Mouse (Mus musculus) E14TG2a.4 (cell line): ENCODE measurements around the gene Alb.

ENCODE experiments used
- CTCF ChIP-seq: conservative IDR thresholded peaks from 2 replicates; pipeline ENCODE4 v1.5.1; 2014; ENCODE audit warnings: low read length
- NANOG ChIP-seq: IDR thresholded peaks from 2 replicates; pipeline ENCODE4 v1.6.1; 2014; ENCODE audit warnings: borderline replicate concordance, low read length, mixed read lengths

- TF ChIP-seq CTCF: no peak
- TF ChIP-seq NANOG: no peak
Measured at GRCm38 (mm10) chr5:90414142-90414924, 46.4 kb upstream of the Alb start.
